Mouse (Mus musculus): ENCODE results near the gene Adgrg1. TPM values are rescaled to one million over a fixed set of nuclear protein-coding genes. Genes with fewer than 3 reads are reported as not detected.

Gene Adgrg1
- polyA plus RNA-seq, 1 experiment from 2014 or later, result 2.7 TPM

GRCm38 (mm10) chr8:95054927-95055510 lies 80.5 kb downstream of the Adgrg1 start, which contains the start of gene Drc7:
Gene Drc7 (plus strand): TSS chr8:95055103.
- 12% methylated on average over 2 of the region's 2 CpGs for WGBS
- 0 out of 2 replicates have a peak, but pooled peaks have one; percentile 28 for ATAC-seq (ENCODE audit: insufficient number of reproducible peaks, insufficient read depth, low FRiP score, low read depth)
- no peak within 1 kb of the TSS for H3K27ac ChIP-seq (replicated peaks in 1 of 2; ENCODE audit: control insufficient read depth in 1 of 2, insufficient read depth in 1 of 2, low read depth in 2 of 2, low read length in 2 of 2)
- no peak within 1 kb of the TSS for H3K4me2 ChIP-seq (ENCODE audit: low read length)
- H3K9me3 ChIP-seq (ENCODE audit: control insufficient read depth, low read length), result no peaks in the 10 kb centered on the region
- H3K4me3 ChIP-seq (ENCODE audit: control insufficient read depth in 1 of 2, insufficient read depth in 1 of 2, low read depth in 1 of 2, low read length in 2 of 2), result no peak within 1 kb of the TSS
- H3K27me3 ChIP-seq (ENCODE audit: control insufficient read depth, insufficient read depth, low read length), result no peaks in the 10 kb centered on the region
- H3K36me3 ChIP-seq (ENCODE audit: control insufficient read depth, insufficient read depth, low read length), result no peaks in the 10 kb centered on the region
- peaks cover 2 to 5% of the 10 kb centered on the region in 2 experiments; a peak in 2 of 4 replicates for H3K4me1 ChIP-seq (ENCODE audit: control insufficient read depth in 2 of 2, insufficient read depth in 2 of 2, low read length in 2 of 2)
- H3K9ac ChIP-seq (ENCODE audit: low read length), result no peak within 1 kb of the TSS

GRCm38 (mm10) chr8:95056414-95056813 lies 81.9 kb downstream of the Adgrg1 start:
- Histone ChIP-seq H3K9me3 (ENCODE audit: control insufficient read depth, low read length) (no peaks in the 10 kb centered on the region), H3K36me3 (ENCODE audit: control insufficient read depth, insufficient read depth, low read length) (no peaks in the 10 kb centered on the region), H3K4me1 (ENCODE audit: control insufficient read depth in 2 of 2, insufficient read depth in 2 of 2, low read length in 2 of 2) (peaks cover 2 to 5% of the 10 kb centered on the region in 2 experiments; a peak in 2 of 4 replicates), H3K9ac (ENCODE audit: low read length) (no peak overlapping the region), H3K27me3 (ENCODE audit: control insufficient read depth, insufficient read depth, low read length) (no peaks in the 10 kb centered on the region), H3K4me2 (ENCODE audit: low read length) (no peak overlapping the region), H3K4me3 (ENCODE audit: control insufficient read depth in 1 of 2, insufficient read depth in 1 of 2, low read depth in 1 of 2, low read length in 2 of 2) (no peak overlapping the region), H3K27ac (replicated peaks in 1 of 2; ENCODE audit: control insufficient read depth in 1 of 2, insufficient read depth in 1 of 2, low read depth in 2 of 2, low read length in 2 of 2) (no peak overlapping the region)
- 79% methylated on average over 5 of the region's 5 CpGs for WGBS
- no peak for ATAC-seq (ENCODE audit: insufficient number of reproducible peaks, insufficient read depth, low FRiP score, low read depth)

GRCm38 (mm10) chr8:95058661-95059060 lies 84.1 kb downstream of the Adgrg1 start:
- H3K4me3 ChIP-seq (ENCODE audit: control insufficient read depth in 1 of 2, insufficient read depth in 1 of 2, low read depth in 1 of 2, low read length in 2 of 2), result no peak overlapping the region
- no peak overlapping the region for H3K9ac ChIP-seq (ENCODE audit: low read length)
- H3K4me1 ChIP-seq (ENCODE audit: control insufficient read depth in 2 of 2, insufficient read depth in 2 of 2, low read length in 2 of 2), result peaks cover 2 to 5% of the 10 kb centered on the region in 2 experiments; a peak in 2 of 4 replicates
- ATAC-seq (ENCODE audit: insufficient number of reproducible peaks, insufficient read depth, low FRiP score, low read depth), result no peak
- no peak overlapping the region for H3K27ac ChIP-seq (replicated peaks in 1 of 2; ENCODE audit: control insufficient read depth in 1 of 2, insufficient read depth in 1 of 2, low read depth in 2 of 2, low read length in 2 of 2)
- 70% methylated on average over 6 of the region's 6 CpGs for WGBS
- H3K4me2 ChIP-seq (ENCODE audit: low read length), result no peak overlapping the region
- no peaks in the 10 kb centered on the region for H3K9me3 ChIP-seq (ENCODE audit: control insufficient read depth, low read length)
- no peaks in the 10 kb centered on the region for H3K36me3 ChIP-seq (ENCODE audit: control insufficient read depth, insufficient read depth, low read length)
- no peaks in the 10 kb centered on the region for H3K27me3 ChIP-seq (ENCODE audit: control insufficient read depth, insufficient read depth, low read length)

- H3K4me2 ChIP-seq (ENCODE audit: low read length), result no peak overlapping the region
- no peaks in the 10 kb centered on the region for H3K9me3 ChIP-seq (ENCODE audit: control insufficient read depth, low read length)
- H3K9ac ChIP-seq (ENCODE audit: low read length), result no peak overlapping the region
- no peak for ATAC-seq (ENCODE audit: insufficient number of reproducible peaks, insufficient read depth, low FRiP score, low read depth)
- H3K4me3 ChIP-seq (ENCODE audit: control insufficient read depth in 1 of 2, insufficient read depth in 1 of 2, low read depth in 1 of 2, low read length in 2 of 2), result no peak overlapping the region
- H3K27ac ChIP-seq (replicated peaks in 1 of 2; ENCODE audit: control insufficient read depth in 1 of 2, insufficient read depth in 1 of 2, low read depth in 2 of 2, low read length in 2 of 2), result peak overlapping the region; percentile 34 to 49; a peak in 3 of 4 replicates
- peaks cover 2 to 5% of the 10 kb centered on the region in 2 experiments; a peak in 2 of 4 replicates for H3K4me1 ChIP-seq (ENCODE audit: control insufficient read depth in 2 of 2, insufficient read depth in 2 of 2, low read length in 2 of 2)
- H3K27me3 ChIP-seq (ENCODE audit: control insufficient read depth, insufficient read depth, low read length), result no peaks in the 10 kb centered on the region
- WGBS, result 43% methylated on average over 6 of the region's 6 CpGs
- no peaks in the 10 kb centered on the region for H3K36me3 ChIP-seq (ENCODE audit: control insufficient read depth, insufficient read depth, low read length)
Observed at GRCm38 (mm10) chr8:95059812-95060533, 85.4 kb downstream of the Adgrg1 start.

Other genes with a start within 250 kb of the Adgrg1 start
- not detected in 2 replicates for gene Ccl22, start 229.2 kb upstream of the Adgrg1 start, polyA plus RNA-seq (2014; fragmentation: Nextera tagmentation; extraction: Ambion mirVana)
- 8.1 and 10.4 TPM in 2 replicates for gene Cx3cl1, start 202.7 kb upstream of the Adgrg1 start, polyA plus RNA-seq (2014; fragmentation: Nextera tagmentation; extraction: Ambion mirVana)
- 0.45 TPM in 1 of 2 replicates, not detected in the other for gene Ccl17, start 164.3 kb upstream of the Adgrg1 start, polyA plus RNA-seq (2014; fragmentation: Nextera tagmentation; extraction: Ambion mirVana)
- gene Coq9, start 136.4 kb upstream of the Adgrg1 start, polyA plus RNA-seq (2014; fragmentation: Nextera tagmentation; extraction: Ambion mirVana), result 175 and 181 TPM in 2 replicates
- 72.7 and 80.2 TPM in 2 replicates for gene Ciapin1, start 136.4 kb upstream of the Adgrg1 start, polyA plus RNA-seq (2014; fragmentation: Nextera tagmentation; extraction: Ambion mirVana)
- 126 and 129 TPM in 2 replicates for gene Polr2c, start 117.3 kb upstream of the Adgrg1 start, polyA plus RNA-seq (2014; fragmentation: Nextera tagmentation; extraction: Ambion mirVana)
- 27.8 and 28.2 TPM in 2 replicates for gene Dok4, start 98.4 kb upstream of the Adgrg1 start, polyA plus RNA-seq (2014; fragmentation: Nextera tagmentation; extraction: Ambion mirVana)
- gene Ccdc102a, start 56.7 kb upstream of the Adgrg1 start, polyA plus RNA-seq (2014; fragmentation: Nextera tagmentation; extraction: Ambion mirVana), result 20.8 and 25.8 TPM in 2 replicates
- gene Adgrg5, start 51.1 kb upstream of the Adgrg1 start, polyA plus RNA-seq (2014; fragmentation: Nextera tagmentation; extraction: Ambion mirVana), result 0.07 and 0.23 TPM in 2 replicates
- 3.4 and 3.7 TPM in 2 replicates for gene Adgrg3, start 42.9 kb downstream of the Adgrg1 start, polyA plus RNA-seq (2014; fragmentation: Nextera tagmentation; extraction: Ambion mirVana)
- gene Drc7, start 80.4 kb downstream of the Adgrg1 start, polyA plus RNA-seq (2014; fragmentation: Nextera tagmentation; extraction: Ambion mirVana), result not detected in 2 replicates
- gene Katnb1, start 106.4 kb downstream of the Adgrg1 start, polyA plus RNA-seq (2014; fragmentation: Nextera tagmentation; extraction: Ambion mirVana), result 15.0 and 15.2 TPM in 2 replicates
- gene Kifc3, start 228.1 kb downstream of the Adgrg1 start, polyA plus RNA-seq (2014; fragmentation: Nextera tagmentation; extraction: Ambion mirVana), result 8.7 and 9.3 TPM in 2 replicates

Measured in heart, embryonic 14.5 days (tissue).